Mouse (Mus musculus): ENCODE results near the gene Aox3.

DNA sequence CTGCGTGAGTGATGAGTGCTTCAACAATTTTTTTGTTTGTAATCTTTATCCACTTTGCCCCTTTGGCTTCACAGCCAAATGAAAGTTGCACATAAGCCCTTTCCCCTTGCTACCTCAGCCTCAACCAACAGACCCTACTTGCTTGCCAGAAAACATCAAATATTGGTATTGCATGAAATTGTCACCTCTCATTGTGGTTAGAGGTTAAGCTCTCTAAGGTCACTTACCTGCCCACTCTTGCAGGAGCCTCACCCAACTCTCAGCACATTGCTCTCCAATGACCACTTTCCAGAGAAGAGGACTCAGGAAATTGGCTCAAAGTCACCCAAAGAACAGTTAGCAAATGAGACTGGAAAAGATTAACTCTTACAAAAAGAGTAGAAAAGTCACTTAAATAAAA is 41.4 kb upstream of the Aox3 start:
- no peak for TF ChIP-seq EP300 (IDR thresholded peaks at IDR 0.05; ENCODE audit: low read depth in 1 of 2, low read length in 2 of 2)
- no peak for TF ChIP-seq POLR2AphosphoS5 (IDR thresholded peaks at IDR 0.05; ENCODE audit: borderline replicate concordance, low read depth, low read length)
- TF ChIP-seq CHD2 (IDR thresholded peaks at IDR 0.05; ENCODE audit: low read length), result no peak
- TF ChIP-seq GATA1 (IDR thresholded peaks at IDR 0.05; ENCODE audit: low read depth, low read length), result no peak
- TF ChIP-seq MAX (IDR thresholded peaks at IDR 0.05; ENCODE audit: low read length), result no peak
- TF ChIP-seq KAT2A (conservative IDR thresholded peaks at IDR 0.05; ENCODE audit: low read depth, low read length), result no peak
- no peak for TF ChIP-seq CTCF (IDR thresholded peaks at IDR 0.05 in 2 of 3, conservative IDR thresholded peaks at IDR 0.05 in 1 of 3; ENCODE audit: control insufficient read depth in 1 of 3, insufficient read depth in 1 of 3, low read depth in 2 of 3, low read length in 3 of 3, poor library complexity in 1 of 3, severe bottlenecking in 1 of 3)

Data from MEL (cell line).